Mouse (Mus musculus): ENCODE measurements around the gene Trex2.
"Not testable (repeated sequence)": the region's sequence is repeated elsewhere in the genome, so short reads cannot be mapped to it uniquely, and the experiment has no call there.

Gene Trex2

GRCm38 (mm10) chrX:73430036-73430435 is 5.1 kb downstream of the Trex2 start:
- DNase-seq (ENCODE audit: inconsistent ontology term), result no peak

- DNase-seq (ENCODE audit: inconsistent ontology term), result no peak
These were observed 22.4 kb downstream of the Trex2 start for GRCm38 (mm10) chrX:73412767-73413166.

GRCm38 (mm10) chrX:73410880-73411517 is 24.1 kb downstream of the Trex2 start, which contains the start of gene Zfp92:
TSS of gene Zfp92 (plus strand) at chrX:73411096.
- peak; percentile 7 for DNase-seq (ENCODE audit: inconsistent ontology term)

GRCm38 (mm10) chrX:73401616-73402015 is 33.5 kb downstream of the Trex2 start:
- no peak for DNase-seq (ENCODE audit: inconsistent ontology term)

- DNase-seq (ENCODE audit: inconsistent ontology term), result no peak
These were observed 34.2 kb downstream of the Trex2 start for GRCm38 (mm10) chrX:73400951-73401350.

GRCm38 (mm10) chrX:73398636-73399035 is 36.5 kb downstream of the Trex2 start, which contains the start of gene Gm18336:
TSS of gene Gm18336 (minus strand) at chrX:73398736.
- not testable (repeated sequence) for DNase-seq (ENCODE audit: inconsistent ontology term)

- DNase-seq (ENCODE audit: inconsistent ontology term), result no peak
These were observed 38.7 kb downstream of the Trex2 start for GRCm38 (mm10) chrX:73396446-73396845.

- no peak for DNase-seq (ENCODE audit: inconsistent ontology term)
These were observed 43.7 kb downstream of the Trex2 start for GRCm38 (mm10) chrX:73391481-73391880.

GRCm38 (mm10) chrX:73384924-73385323 is 50.2 kb downstream of the Trex2 start:
- no peak for DNase-seq (ENCODE audit: inconsistent ontology term)

GRCm38 (mm10) chrX:73384419-73384818 is 50.7 kb downstream of the Trex2 start:
- no peak for DNase-seq (ENCODE audit: inconsistent ontology term)
